Mouse (Mus musculus) layer of hippocampus, adult 9-11 months (tissue): ENCODE data around the gene Arhgef7.

ENCODE experiments used
- DNase-seq: peaks from one replicate; pipeline ENCODE4 v3.0.0; 2022

Gene Arhgef7

DNA sequence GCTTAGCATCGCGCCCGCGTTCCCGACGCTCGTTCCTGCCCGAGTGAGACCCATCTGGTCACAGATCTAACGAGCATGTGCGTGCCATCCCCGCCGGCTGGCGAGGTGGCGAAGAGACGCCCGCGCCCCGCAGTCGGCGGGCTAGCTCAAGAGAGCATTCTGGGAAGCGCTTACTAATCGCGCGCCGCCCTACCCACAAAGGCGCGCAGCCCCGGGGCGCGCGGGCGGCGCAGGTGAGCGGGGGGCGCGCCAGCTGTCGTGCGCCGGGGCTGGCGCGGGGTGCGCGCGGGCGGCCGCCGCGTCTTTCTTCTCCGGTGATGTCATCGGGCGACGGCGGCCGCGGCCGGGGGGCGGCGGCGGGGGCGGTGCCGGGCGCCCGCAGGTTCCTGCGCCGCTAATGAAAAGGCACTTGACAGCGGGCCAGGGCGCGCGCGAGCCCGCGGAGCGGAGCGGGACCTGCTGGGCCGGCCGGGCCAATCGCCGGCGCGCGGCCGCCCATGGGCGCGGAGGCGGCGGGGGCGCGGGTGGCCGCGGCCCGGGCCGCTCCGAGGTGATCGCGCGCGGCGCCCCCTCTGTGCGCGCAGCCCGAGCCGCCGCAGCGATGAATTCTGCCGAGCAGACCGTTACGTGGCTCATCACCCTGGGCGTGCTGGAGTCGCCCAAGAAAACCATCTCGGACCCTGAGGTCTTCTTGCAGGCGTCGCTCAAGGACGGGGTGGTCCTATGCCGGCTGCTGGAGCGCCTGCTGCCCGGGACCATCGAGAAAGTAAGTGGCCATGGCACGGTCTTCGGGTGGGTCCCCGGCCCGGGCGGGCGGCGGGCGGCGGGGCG is at the start of gene Arhgef7:
Gene Arhgef7, plus strand, starts transcription at position 71 of the 831 bp plus-strand sequence.
- DNase-seq, result peak; percentile 89

- DNase-seq, result no peak
Measured at GRCm38 (mm10) chr8:11684558-11684957, 43.0 kb upstream of the Arhgef7 start.

- DNase-seq, result no peak
Measured at GRCm38 (mm10) chr8:11687251-11687650, 40.3 kb upstream of the Arhgef7 start.

DNA sequence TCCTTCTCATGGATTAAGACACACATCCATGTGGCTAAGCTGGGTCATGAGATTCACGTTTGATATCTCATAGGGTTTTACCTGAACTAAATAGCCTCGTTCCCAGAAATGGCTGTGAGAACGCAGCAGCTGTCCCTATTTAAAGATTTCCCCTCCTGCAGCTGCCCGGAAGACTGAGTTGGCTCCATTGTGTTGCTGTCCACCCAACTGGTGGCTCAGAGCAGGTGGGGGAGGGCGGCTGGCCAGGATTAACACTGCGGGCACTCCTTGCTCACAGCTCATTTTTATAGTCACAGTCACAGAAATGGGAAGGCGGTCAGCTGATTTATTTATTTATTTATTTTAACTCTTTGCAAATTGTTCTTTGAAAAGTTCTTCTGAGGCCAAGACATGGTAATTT is 37.6 kb upstream of the Arhgef7 start:
- no peak for DNase-seq

DNA sequence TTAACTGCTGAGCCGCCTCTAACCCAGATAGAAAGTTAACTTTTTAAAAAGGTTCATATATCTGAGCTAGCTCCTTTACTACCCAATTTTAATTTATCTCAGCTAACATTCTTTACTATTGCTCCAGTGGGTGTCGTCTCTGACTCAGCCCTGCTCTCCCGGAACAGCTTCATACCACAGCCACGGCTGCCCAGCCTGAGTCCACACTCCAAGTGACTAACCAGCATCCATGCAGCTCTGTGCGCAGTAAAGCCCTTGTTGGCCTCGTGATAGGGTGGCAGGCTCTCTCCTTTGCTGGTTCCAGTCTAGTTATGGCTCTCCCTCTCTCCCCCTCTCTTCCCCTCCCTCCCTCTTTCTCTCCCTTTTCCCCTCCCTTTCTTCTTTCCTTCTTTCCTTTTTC is 36.2 kb upstream of the Arhgef7 start:
- DNase-seq, result no peak

DNA sequence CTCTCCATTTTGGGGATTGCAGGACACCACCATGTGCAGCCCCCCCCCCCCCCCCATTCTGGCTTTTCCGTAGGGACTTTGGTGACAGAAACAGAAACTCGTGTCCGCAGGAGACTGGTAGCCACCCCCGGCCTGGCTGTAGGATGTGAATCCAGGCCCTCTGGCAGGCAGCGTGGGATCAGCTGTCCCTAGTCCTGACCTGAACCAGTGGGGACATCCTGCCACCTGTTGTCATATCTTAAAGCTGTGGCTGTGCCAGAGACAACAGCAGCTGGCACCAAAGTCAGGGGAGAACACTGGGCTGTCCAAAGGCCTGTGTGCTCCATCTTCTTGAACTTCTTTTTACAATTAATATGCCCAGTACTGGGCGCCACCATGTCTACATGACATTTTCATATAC is 35.8 kb upstream of the Arhgef7 start:
- no peak for DNase-seq

DNA sequence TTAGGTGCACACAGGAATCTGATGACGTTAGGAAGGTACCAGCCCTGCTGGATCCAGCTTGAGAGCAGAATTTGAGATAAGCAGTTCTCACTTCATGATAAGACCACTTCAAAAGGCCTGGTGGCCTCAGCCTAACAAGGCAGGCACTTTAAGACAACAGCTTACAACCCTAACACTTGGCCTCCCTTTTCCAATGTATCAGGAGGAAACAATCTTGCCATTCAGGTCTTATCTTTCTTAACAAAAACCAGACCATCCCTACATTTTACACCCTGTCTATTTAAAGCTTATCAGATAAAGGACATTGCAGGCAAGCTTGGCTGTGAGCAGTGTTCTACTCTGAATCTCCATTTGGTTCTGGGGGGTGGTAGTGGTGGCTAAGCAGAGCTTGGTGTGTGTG is 35.1 kb upstream of the Arhgef7 start:
- no peak for DNase-seq

- no peak for DNase-seq
Measured at GRCm38 (mm10) chr8:11693972-11694371, 33.5 kb upstream of the Arhgef7 start.

DNA sequence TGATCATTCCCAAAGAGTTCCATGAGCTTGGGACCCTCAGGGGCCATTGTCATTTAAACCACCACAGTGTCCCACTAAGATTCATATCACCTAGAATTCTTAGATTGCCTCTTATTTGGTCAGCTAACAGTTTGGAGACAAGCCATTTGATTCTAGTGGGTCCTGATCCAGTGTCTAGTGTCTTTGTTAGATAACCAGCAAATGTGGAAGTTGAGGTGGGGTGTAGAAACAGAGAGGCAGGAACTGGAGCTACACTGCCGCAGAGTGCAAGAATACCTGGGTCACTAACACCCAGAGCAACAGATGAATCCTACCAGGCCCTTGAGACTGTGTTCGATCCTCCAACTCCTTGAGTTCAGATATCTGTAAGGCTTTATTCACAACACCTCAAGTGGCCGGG is 31.3 kb upstream of the Arhgef7 start:
- no peak for DNase-seq

DNA sequence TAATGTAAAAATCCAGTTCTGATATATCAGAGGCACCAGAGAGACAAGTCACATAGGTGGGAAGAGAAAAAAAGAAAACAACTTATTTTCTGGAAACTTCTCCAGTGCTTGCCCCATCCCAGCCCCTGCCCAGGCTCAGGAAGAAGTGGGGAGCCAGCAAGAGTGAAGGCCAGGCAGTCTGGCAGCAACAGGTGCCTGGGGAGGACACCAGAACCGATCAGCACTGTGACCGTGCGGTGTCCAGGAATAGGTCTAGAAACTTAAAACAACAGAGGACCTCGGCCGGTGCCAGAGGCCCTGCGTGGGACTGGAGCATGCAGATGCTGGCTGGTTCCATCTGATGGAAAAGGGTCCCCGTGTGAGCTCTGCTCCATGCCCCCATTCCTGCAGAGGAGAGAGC is 30.1 kb upstream of the Arhgef7 start:
- no peak for DNase-seq

DNA sequence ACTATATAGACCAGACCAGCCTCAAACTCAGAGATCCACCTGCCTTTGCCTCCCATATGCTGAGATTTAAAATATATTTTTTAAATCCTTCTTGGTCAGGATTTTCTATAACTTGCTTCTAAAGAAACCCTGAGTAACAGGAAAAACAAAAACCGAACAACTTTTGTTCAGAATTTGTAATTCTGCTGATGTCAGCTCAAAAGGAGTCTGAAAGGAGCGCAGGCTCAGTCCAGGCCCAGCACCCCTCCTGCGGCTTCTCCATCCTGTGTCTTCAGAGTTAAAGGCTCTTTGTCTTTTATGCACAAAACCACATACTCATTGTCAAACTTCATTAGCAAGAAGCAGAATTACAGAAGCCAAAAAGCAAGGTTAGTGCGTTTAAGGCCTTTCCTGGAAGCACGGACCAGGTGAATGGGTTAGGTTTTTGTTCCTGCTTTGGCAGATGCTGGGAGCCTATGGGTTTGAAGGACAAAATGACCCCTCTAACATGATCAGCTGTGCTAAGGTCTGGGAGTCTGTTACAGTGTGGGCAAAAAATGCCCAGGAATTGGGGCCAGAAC is 28.0 kb upstream of the Arhgef7 start:
- DNase-seq, result no peak

GRCm38 (mm10) chr8:11700060-11701032 is 27.2 kb upstream of the Arhgef7 start:
- DNase-seq, result peak; percentile 69

DNA sequence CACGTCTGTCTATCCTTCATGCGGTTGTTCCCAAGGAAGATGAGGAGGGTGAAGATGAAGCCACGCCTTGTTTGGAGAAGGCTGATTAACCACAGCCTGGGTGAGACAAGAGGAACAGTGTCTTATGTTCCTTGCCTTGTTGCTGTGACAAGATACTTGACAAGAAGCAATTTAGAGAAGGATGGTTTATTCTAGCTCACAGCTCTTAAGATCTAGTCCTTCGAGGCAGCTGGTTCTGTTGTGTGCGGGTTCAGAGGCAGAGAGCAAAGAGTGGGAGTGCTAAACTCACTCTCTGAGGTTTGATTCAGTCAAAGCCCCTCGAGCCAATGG is 26.5 kb upstream of the Arhgef7 start, which contains the start of gene 1700016D06Rik:
Gene 1700016D06Rik, minus strand, starts transcription at position 31 of the 330 bp plus-strand sequence.
- no peak for DNase-seq

GRCm38 (mm10) chr8:11701428-11701827 is 26.1 kb upstream of the Arhgef7 start:
- no peak for DNase-seq

GRCm38 (mm10) chr8:11703789-11704188 is 23.7 kb upstream of the Arhgef7 start:
- no peak for DNase-seq

GRCm38 (mm10) chr8:11704716-11705420 is 22.7 kb upstream of the Arhgef7 start:
- DNase-seq, result no peak

- DNase-seq, result peak; percentile 48
Measured at GRCm38 (mm10) chr8:11705818-11706217, 21.7 kb upstream of the Arhgef7 start.

GRCm38 (mm10) chr8:11707701-11708100 is 19.8 kb upstream of the Arhgef7 start:
- no peak for DNase-seq

DNA sequence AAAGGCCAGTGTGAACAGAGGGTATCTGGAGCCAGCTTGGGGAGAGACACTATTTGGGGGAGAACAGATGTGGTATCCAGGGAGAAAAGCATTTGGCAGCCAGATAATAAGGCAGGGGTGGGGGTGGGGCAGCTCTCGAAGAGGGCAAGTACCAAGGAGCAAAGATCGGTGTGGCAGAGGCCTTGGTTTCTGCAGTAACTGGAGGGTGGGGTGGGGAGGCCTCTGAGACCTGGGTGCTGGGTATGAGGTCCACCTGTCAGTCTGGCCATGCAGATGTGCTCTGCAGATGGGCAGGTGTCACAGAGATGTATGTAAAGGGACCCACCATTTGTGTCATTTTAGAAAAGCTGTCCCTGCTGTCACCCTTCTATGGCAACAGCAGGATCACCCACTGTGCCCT is 18.7 kb upstream of the Arhgef7 start:
- DNase-seq, result no peak

DNA sequence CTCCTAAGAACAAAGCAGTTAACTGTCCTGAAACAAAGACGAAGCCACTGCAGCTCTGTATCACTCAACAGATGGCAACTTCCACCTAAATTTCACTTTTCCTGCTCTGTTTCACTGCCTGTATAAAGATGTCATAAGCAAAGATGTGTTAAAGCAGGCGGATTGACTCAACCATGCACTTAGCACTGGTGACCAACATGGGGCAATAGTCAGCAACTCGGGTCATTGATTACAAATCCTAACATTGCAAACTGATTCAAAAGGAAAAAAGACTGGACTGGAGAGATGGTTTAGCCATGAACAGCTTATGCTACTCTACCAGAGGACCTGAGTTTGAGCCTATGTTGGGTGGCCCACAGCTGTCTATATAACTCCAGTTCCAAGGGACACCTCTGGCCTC is 18.0 kb upstream of the Arhgef7 start:
- DNase-seq, result no peak

DNA sequence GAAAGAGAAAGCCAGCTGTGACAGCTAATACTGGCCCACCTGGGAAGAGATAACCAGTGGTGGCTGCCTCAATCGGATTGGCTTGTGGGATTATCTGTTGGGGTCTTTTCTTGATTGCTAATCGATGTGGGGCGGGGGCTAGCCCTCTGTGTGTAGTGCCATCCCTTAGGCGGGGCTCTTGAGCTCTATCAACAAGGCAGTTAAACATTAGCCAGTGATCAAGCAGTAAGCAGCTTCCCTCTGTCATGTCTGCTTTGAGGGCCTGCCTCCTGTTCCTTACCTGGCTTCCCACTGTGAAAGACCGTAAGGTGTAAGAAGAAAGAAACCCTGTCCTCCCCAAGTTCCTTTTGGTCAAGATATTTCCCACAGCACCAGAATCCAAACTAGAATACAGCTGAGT is 17.1 kb upstream of the Arhgef7 start:
- no peak for DNase-seq

DNA sequence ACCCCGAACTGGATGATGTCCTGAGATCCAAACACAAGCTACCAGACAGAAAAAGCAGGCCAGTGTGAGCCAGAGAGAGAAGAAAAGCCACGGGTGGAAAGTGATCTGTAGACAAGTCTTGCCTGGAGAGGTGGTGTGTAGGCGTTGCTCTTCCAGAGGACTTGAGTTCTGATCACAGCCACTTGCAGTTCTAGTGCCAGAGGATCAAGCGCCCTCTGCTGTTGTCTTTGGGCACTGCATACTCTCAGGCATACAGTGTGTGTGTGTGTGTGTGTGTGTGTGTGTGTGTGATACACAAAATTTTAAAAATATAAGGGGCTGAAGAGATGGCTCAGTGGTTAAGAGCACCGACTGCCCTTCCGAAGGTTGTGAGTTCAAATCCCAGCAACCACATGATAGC is 15.3 kb upstream of the Arhgef7 start:
- DNase-seq, result no peak

- DNase-seq, result no peak
Measured at GRCm38 (mm10) chr8:11717194-11717593, 10.3 kb upstream of the Arhgef7 start.
